35 mouse cellular contexts compared by ENCODE assay signal in the genomic region with DNA sequence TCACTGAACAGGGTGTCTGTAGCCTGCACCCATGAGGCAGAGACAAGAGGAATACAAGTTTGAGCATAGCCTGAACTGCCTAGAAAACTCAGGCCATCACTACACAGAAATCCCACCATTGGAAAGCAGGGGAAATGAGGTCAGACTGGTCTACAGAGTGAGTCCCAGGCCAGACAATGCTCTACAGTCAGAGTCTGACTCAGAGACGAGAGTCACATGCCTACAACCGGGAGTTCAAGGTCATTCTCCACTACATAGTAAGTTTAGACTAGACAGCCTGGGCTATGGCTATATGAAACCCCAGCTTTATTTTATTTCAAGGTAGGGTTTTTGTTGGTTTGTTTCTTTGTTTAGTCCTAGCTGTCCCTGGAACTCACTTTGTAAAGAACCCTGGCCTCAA. TPM values are rescaled to one million over a fixed set of nuclear protein-coding genes. Genes with fewer than 3 reads are reported as not detected.
DNase-seq lines count a peak whose midpoint lies in the region; ATAC-seq lines count a peak whose summit lies in the region.
"Had no signal": no experiment of that assay in that cellular context is flagged by ENCODE, and none has a peak within 500 bp of the region (broad histone marks: within the 10 kb centered on the region; RNA-seq: fewer than 3 reads in every experiment).

No protein-coding gene starts in this region.

- H3K27ac ChIP-seq in heart, embryonic 13.5 days (replicated peaks) = no peak overlapping the region
- H3K27ac ChIP-seq in intestine, embryonic 15.5 days = no peak overlapping the region
- H3K27ac ChIP-seq: embryonic facial prominence, embryonic 13.5 days; forebrain, embryonic 13.5 days; limb, embryonic 13.5 days; liver, embryonic 13.5 days; midbrain, embryonic 13.5 days; neural tube, embryonic 13.5 days had no signal

- H3K9ac ChIP-seq in heart, embryonic 13.5 days = 0 out of 2 replicates have a peak overlapping the region, but pooled peaks have one; percentile 33
- no peak overlapping the region for H3K9ac ChIP-seq in intestine, embryonic 15.5 days
- H3K9ac ChIP-seq: embryonic facial prominence, embryonic 13.5 days; forebrain, embryonic 13.5 days; limb, embryonic 13.5 days; liver, embryonic 13.5 days; midbrain, embryonic 13.5 days; neural tube, embryonic 13.5 days had no signal

- intact Hi-C loops in heart, postnatal 10 days (cut with DNase I) = loop anchor here (2.0 kb wide), 1 partner anchor 178 kb away; no protein-coding TSS in a partner anchor

- no peaks in the 10 kb centered on the region for H3K36me3 ChIP-seq in heart, embryonic 13.5 days
- no peaks in the 10 kb centered on the region for H3K36me3 ChIP-seq in intestine, embryonic 15.5 days
- H3K36me3 ChIP-seq: embryonic facial prominence, embryonic 13.5 days; limb, embryonic 13.5 days; liver, embryonic 13.5 days; midbrain, embryonic 13.5 days; neural tube, embryonic 13.5 days had no signal

- DNase-seq in adrenal gland, postnatal 36 days = peak; percentile 29 to 48
- no peak for DNase-seq in adrenal gland, adult 18-20 months (ENCODE audit: low spot score in 2 of 2)
- DNase-seq in heart, postnatal 10 days = no peak
- DNase-seq in 3T3-L1 (ENCODE audit: low read depth, low spot score) = peak; percentile 59
- peak; percentile 46 for DNase-seq in R1 (ENCODE audit: low read depth, low spot score)
- no peak for DNase-seq in kidney, postnatal 36 days
- DNase-seq: cerebellum, adult 11 months; cerebellum, adult 9-11 months; gastrocnemius, postnatal 25 days; heart, adult 18-20 months; kidney, adult 2 months; kidney, postnatal 4 days; liver, embryonic 13.5 days; lung, adult 18-20 months; lung, postnatal 4 days; retina, postnatal 1 day; right cerebral cortex, postnatal 14 days; thymus, adult 18-20 months; thymus, postnatal 25 days had no signal

- no peaks in the 10 kb centered on the region; the same call in 1 of the 2 replicates for H3K27me3 ChIP-seq in heart, embryonic 13.5 days (replicated peaks)
- H3K27me3 ChIP-seq in intestine, embryonic 15.5 days (replicated peaks) = no peaks in the 10 kb centered on the region
- H3K27me3 ChIP-seq: embryonic facial prominence, embryonic 13.5 days; forebrain, embryonic 13.5 days; limb, embryonic 13.5 days; midbrain, embryonic 13.5 days; neural tube, embryonic 13.5 days had no signal

- no peaks in the 10 kb centered on the region for H3K9me3 ChIP-seq in heart, embryonic 13.5 days
- H3K9me3 ChIP-seq in intestine, embryonic 15.5 days = no peaks in the 10 kb centered on the region
- H3K9me3 ChIP-seq: embryonic facial prominence, embryonic 13.5 days; forebrain, embryonic 13.5 days; limb, embryonic 13.5 days; liver, embryonic 13.5 days; midbrain, embryonic 13.5 days; neural tube, embryonic 13.5 days had no signal

- peaks cover 26% of the 10 kb centered on the region for H3K4me1 ChIP-seq in heart, embryonic 13.5 days
- H3K4me1 ChIP-seq in intestine, embryonic 15.5 days (replicated peaks) = 0 out of 2 replicates have a peak, but pooled peaks cover 7% of the 10 kb centered on the region

- H3K4me2 ChIP-seq in heart, embryonic 13.5 days = no peak overlapping the region
- H3K4me2 ChIP-seq in intestine, embryonic 15.5 days (replicated peaks) = no peak overlapping the region
- H3K4me2 ChIP-seq: embryonic facial prominence, embryonic 13.5 days; forebrain, embryonic 13.5 days; limb, embryonic 13.5 days; liver, embryonic 13.5 days; midbrain, embryonic 13.5 days; neural tube, embryonic 13.5 days had no signal

- no peak for ATAC-seq in heart, embryonic 13.5 days (ENCODE audit: extremely low read depth, insufficient number of reproducible peaks, low FRiP score, low TSS enrichment)
- no peak for ATAC-seq in intestine, embryonic 15.5 days
- ATAC-seq: CD4-positive, CD25-positive, alpha-beta regulatory T cell, adult 4 months; forebrain, embryonic 13.5 days; hindbrain, embryonic 16.5 days; lung, postnatal 0 days; midbrain, embryonic 13.5 days had no signal

- WGBS in heart, embryonic 13.5 days = 38% methylated on average over 2 of the region's 2 CpGs
- WGBS in intestine, embryonic 15.5 days = 37% methylated on average over 2 of the region's 2 CpGs

- H3K4me3 ChIP-seq in heart, embryonic 13.5 days = no peak overlapping the region
- no peak overlapping the region for H3K4me3 ChIP-seq in intestine, embryonic 15.5 days (replicated peaks)
- H3K4me3 ChIP-seq: embryonic facial prominence, embryonic 13.5 days; forebrain, embryonic 13.5 days; limb, embryonic 13.5 days; liver, embryonic 13.5 days; midbrain, embryonic 13.5 days; neural tube, embryonic 13.5 days had no signal

RNA-seq across cellular contexts. Expression of gene Aqp7, which starts 1.0 kb away (rescaled TPM):
- 10 to 100 TPM; 22.9 to 26.1 TPM for total RNA-seq in adrenal gland, postnatal 36 days (2021)
- total RNA-seq in adrenal gland, adult 18-20 months (2021) = 10 to 100 TPM; 13.6 to 55.8 TPM
- not detected in 2 replicates for polyA plus RNA-seq in heart, embryonic 13.5 days (2015; fragmentation: Nextera tagmentation; extraction: Ambion mirVana)
- total RNA-seq in heart, postnatal 10 days (2021) = 10 to 100 TPM; 35.0 to 36.4 TPM
- polyA plus RNA-seq in intestine, embryonic 15.5 days (2015; fragmentation: Nextera tagmentation; extraction: Ambion mirVana) = 0.35 and 0.62 TPM in 2 replicates
- total RNA-seq: layer of hippocampus, adult 8-10 months; layer of hippocampus, postnatal 25 days; left cerebral cortex, adult 8-10 months; left cerebral cortex, postnatal 36 days; megakaryocyte-erythroid progenitor cell, adult 5-6 weeks had no signal
- polyA plus RNA-seq: CD4-positive, CD25-positive, alpha-beta regulatory T cell, adult 4 months; forebrain, embryonic 13.5 days; hindbrain, embryonic 11.5 days; hindbrain, embryonic 16.5 days; midbrain, embryonic 13.5 days; neural tube, embryonic 13.5 days had no signal

RNA-seq across cellular contexts. Expression of gene Aqp3, which starts 49.1 kb away (rescaled TPM):
- total RNA-seq in adrenal gland, postnatal 36 days (2021) = under 1 TPM in 1 of 2 experiments, not detected in 1; 0.23 TPM
- total RNA-seq in adrenal gland, adult 18-20 months (2021) = not detected
- polyA plus RNA-seq in heart, embryonic 13.5 days (2015; fragmentation: Nextera tagmentation; extraction: Ambion mirVana) = 0.87 and 1.2 TPM in 2 replicates
- total RNA-seq in heart, postnatal 10 days (2021) = under 1 TPM in 1 of 2 experiments, not detected in 1; 0.53 TPM
- 2.3 and 2.8 TPM in 2 replicates for polyA plus RNA-seq in intestine, embryonic 15.5 days (2015; fragmentation: Nextera tagmentation; extraction: Ambion mirVana)
- total RNA-seq: gastrocnemius, postnatal 25 days; layer of hippocampus, adult 8-10 months; layer of hippocampus, postnatal 25 days; left cerebral cortex, adult 8-10 months; left cerebral cortex, postnatal 36 days had no signal
- polyA plus RNA-seq: forebrain, embryonic 13.5 days had no signal

Comparison
In these comparisons a context has a peak if more than half of its experiments do, and no peak if none do; other contexts are left out.
1. DNase-seq: peak in adrenal gland, postnatal 36 days (2 of 2), 3T3-L1 (single experiment) and R1 (single experiment); none in adrenal gland, adult 18-20 months (0 of 2), heart, postnatal 10 days (0 of 2) and kidney, postnatal 36 days (0 of 2).